Comparison of ENCODE assay signal across 7 mouse cellular contexts in the genomic region with DNA sequence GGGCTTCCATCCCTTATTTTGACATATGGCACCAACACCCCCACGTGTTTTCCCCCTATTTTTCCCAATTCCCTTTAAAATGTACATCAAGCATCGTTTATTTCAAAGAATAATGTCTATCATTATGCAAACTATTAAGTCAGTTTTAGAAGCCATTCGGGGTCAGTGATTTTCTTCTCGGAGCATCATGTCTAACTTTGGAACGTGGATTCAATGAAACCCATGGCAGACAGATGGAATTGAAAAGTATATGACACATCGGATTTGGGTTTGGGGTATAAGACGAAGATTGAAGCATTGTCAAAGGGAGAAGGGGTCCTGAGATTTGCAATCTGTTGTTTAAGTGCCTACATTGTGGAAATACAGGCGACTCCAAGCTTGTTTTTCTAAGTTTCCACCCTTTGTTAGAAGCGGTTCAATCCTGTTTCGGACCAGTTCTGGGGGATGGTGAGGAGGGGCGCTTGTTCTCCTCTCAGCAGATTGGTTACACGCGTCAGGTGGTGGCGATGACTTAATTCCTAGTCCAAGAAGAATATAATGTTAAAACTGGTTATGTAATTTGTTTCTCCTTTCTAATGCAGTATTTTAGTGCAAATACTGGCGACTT. TPM values are rescaled to one million over a fixed set of nuclear protein-coding genes. Genes with fewer than 3 reads are reported as not detected.
DNase-seq lines count a peak whose midpoint lies in the region; ATAC-seq lines count a peak whose summit lies in the region.

No protein-coding gene starts in this region.

- H3K4me3 ChIP-seq in intestine, embryonic 15.5 days (replicated peaks): peak overlapping the region; percentile 76

- H3K4me1 ChIP-seq in intestine, embryonic 15.5 days (replicated peaks): no peaks in the 10 kb centered on the region

- WGBS in intestine, embryonic 15.5 days: under 1% methylated on average over 15 of the region's 15 CpGs

- no peaks in the 10 kb centered on the region for H3K27me3 ChIP-seq in intestine, embryonic 15.5 days (replicated peaks)

- H3K9me3 ChIP-seq in intestine, embryonic 15.5 days: no peaks in the 10 kb centered on the region

- ATAC-seq in intestine, embryonic 15.5 days: no peak

- peak; percentile 64 for DNase-seq in adrenal gland, adult 8-10 months
- peak; percentile 91 for DNase-seq in embryo, embryonic 11 days
- DNase-seq in gastrocnemius, postnatal 25 days: peak; percentile 41
- peak; percentile 74 to 91 for DNase-seq in left cerebral cortex, postnatal 25 days (ENCODE audit: low spot score in 2 of 2)
- peak; percentile 93 for DNase-seq in mesoderm, embryonic 11.5 days (ENCODE audit: low read depth, low spot score)
- peak; percentile 67 for DNase-seq in right cerebral cortex, postnatal 4 days

- H3K27ac ChIP-seq in intestine, embryonic 15.5 days: peak overlapping the region; percentile 100

- peak overlapping the region; percentile 57 for H3K4me2 ChIP-seq in intestine, embryonic 15.5 days (replicated peaks)

- H3K9ac ChIP-seq in intestine, embryonic 15.5 days: peak overlapping the region; percentile 59

- no peaks in the 10 kb centered on the region for H3K36me3 ChIP-seq in intestine, embryonic 15.5 days

- intact Hi-C loops in left cerebral cortex, postnatal 25 days (cut with DNase I): loop anchor here (5.0 to 10.0 kb wide), 3 partner anchors 253 to 770 kb away; partner anchors contain the start of gene Lysmd3

RNA-seq across cellular contexts. Expression of gene Arrdc3, which starts 1.3 kb away (rescaled TPM):
- total RNA-seq in adrenal gland, adult 8-10 months (2022): 100 to 1,000 TPM; 106 to 200 (median 117) TPM
- 10 to 100 TPM; 29.2 to 39.4 TPM for total RNA-seq in gastrocnemius, postnatal 25 days (2021)
- 46.0 and 55.0 TPM in 2 replicates for polyA plus RNA-seq in intestine, embryonic 15.5 days (2015; fragmentation: Nextera tagmentation; extraction: Ambion mirVana)
- 10 to 100 TPM; 33.6 to 37.5 TPM for total RNA-seq in left cerebral cortex, postnatal 25 days (2021)

Comparison
In these comparisons a context has a peak if more than half of its experiments do, and no peak if none do; other contexts are left out.
1. DNase-seq: peak in every context shown above with its lines; median percentile 93 in mesoderm, embryonic 11.5 days; 91 in embryo, embryonic 11 days; 82 in left cerebral cortex, postnatal 25 days; 67 in right cerebral cortex, postnatal 4 days; 64 in adrenal gland, adult 8-10 months; 41 in gastrocnemius, postnatal 25 days.